Mouse (Mus musculus) stomach, postnatal 0 days (tissue): Measurements from ENCODE around the gene Aifm2.

ENCODE experiments used
- CTCF ChIP-seq: IDR thresholded peaks from 2 replicates; pipeline ENCODE4 v1.5.1; 2016; ENCODE audit warnings: antibody characterized with exemption, low read depth, mild to moderate bottlenecking, moderate library complexity
- EP300 ChIP-seq: optimal IDR thresholded peaks from 2 replicates; pipeline ENCODE3; 2016; ENCODE audit warnings: antibody characterized with exemption

- TF ChIP-seq CTCF (no peak), EP300 (no peak)
These were observed 27.3 kb downstream of the Aifm2 start for GRCm38 (mm10) chr10:61742336-61742735.
